Mouse (Mus musculus) urinary bladder, postnatal 25 days (tissue): ENCODE measurements around the gene Slc29a4.

ENCODE experiments used
- DNase-seq: peaks from one replicate; pipeline ENCODE4 v3.0.0; 2022; ENCODE audit warnings: low spot score

The Slc29a4 gene

DNA sequence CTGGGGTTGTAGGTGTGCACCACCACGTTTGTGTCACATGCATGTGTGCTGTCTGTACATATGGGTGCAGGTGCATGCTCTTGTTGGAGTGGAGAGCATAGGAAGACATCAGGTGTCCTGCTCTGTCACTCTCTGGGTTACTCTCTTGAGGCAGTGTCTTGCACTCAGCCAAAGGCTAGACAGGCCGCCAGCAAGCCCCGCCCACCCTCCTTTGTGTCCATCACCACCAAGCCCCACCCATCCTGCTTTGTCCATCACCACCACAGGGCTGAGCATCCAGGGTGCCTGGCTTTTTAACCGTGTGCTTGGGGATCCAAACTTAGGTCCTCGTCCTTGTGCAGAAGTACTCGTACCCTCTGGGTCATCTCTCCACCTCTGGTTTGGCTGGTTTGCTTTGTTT, 3.9 kb downstream of the Slc29a4 start:
- no peak for DNase-seq

DNA sequence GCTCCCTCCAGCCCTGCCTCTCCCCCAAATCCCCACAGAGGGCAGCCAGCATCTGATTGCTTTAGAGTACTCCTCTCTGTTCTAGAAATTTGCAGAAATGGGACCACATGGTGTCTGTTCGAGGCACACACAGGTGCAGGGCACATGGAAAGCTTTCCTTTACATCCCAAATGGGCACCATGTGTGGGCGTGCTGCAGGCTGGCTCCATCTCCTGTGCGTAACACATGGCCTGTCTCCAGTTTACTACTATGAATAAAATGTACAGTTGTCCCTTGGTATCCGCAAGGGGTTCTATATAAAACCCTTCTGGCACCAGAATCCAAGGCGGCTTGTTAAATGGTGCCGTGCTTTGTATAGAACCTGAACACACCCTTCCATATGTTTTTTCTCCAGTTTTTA, 4.6 kb downstream of the Slc29a4 start:
- DNase-seq, result no peak

GRCm38 (mm10) chr5:142697742-142698141, 5.4 kb downstream of the Slc29a4 start:
- no peak for DNase-seq

GRCm38 (mm10) chr5:142700842-142701589, 8.7 kb downstream of the Slc29a4 start:
- no peak for DNase-seq

GRCm38 (mm10) chr5:142701651-142702510, 9.6 kb downstream of the Slc29a4 start:
- DNase-seq, result no peak

DNA sequence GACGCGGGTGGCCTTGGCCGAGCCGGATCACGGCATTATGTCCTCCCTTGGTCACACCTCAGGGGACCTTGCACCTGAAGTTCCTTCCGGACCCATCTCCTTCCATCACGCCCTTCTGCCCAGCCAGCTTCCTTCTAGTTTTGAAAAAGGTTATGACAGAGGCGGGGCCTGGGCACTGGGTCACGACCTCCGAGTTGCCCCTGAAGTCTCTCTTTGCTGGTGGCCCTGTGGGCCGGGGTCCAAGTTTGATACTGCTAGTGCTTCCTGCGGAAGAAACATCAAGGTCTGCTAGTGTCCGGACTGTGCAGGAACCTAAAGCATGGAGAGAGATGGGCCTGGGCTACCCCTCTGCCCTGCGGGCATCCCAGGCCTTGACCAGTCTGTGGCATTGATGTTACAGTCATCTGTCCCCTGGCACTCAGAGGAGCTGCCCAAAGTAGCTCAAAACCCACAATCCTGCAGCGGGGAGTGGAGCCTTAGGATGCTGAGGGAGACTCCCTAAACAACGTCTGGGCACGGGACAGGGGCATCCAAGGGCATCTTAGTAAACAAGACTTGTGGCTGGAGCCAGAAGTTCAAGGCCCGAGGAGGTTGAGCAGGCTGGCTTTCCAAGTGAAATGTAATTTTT, 10.3 kb downstream of the Slc29a4 start:
- no peak for DNase-seq

DNA sequence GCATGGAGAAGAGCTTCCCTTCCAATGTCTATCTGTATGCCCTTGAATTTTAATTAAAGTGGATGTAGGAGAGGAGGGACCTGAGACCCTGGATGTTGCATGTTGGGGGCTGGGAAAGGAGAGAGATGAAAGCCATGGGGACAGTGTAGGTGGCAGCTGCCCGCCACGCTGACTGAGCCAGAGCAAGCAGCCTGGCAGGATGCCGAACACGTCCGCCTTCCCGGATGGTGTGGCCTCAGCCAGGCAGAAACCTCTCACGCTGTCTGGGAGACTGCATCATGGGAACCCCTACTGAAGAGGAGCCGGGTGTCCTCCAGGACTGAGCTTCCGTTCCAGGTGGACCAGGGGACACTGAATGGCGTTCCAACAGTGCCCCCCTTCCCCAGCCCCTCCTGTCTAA, 11.3 kb downstream of the Slc29a4 start:
- no peak for DNase-seq

- DNase-seq, result no peak
These were observed 15.4 kb downstream of the Slc29a4 start for GRCm38 (mm10) chr5:142707709-142708108.

GRCm38 (mm10) chr5:142709436-142709835, 17.1 kb downstream of the Slc29a4 start:
- DNase-seq, result no peak

DNA sequence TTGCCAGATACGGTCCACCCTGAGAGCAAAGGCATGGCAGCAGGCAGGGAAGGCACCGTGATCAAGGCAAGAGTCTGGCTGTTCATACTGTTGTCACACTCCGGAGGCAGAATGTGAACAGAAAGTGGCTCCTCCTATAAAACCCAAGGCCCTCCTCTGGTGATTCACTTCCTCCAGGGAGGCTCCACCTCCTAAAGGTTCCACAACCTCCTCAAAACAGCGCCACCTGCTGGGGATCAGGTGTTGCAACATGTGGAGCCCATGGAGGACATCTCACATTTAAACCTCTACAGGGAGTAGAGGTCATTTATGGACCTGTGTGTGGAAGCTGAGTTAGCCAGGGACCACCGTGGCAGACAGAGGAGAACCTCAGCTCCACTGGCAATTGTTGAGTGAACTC, 20.1 kb downstream of the Slc29a4 start:
- DNase-seq, result no peak

DNA sequence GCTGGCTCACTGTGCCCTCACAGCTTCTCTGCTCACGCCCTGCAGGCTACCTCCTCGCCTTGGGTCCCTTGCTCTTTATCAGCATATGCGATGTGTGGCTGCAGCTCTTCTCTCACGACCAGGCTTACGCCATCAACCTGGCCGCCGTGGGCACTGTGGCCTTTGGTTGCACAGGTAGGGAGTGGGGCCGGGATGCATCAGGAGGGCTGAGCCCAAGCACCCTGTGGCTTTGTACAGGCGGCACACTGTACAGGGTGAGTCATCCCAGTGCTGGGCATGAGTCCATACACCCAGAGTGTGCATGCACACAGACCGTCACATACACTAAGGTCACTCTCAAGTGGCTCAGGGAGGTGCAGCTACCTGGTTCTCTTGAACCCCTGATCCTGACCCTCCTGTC, 21.7 kb downstream of the Slc29a4 start:
- DNase-seq, result no peak

DNA sequence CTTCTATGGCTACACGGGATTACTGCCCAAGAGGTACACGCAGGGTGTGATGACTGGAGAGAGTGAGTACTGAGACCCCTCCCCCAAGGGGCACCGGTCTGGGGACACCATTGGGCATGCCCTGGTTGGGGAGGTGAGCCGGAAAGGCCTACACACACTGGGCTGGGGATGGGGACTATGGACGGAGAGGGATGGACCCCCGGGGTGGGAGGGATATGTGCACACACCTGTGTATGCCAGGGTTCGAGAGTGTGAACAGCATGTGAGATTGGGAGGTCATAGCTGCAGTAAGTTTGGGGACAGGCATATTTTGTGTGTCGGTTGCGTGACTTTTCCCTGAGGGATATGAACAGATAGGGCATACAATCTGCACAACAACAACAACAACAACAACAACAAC, 22.7 kb downstream of the Slc29a4 start:
- DNase-seq, result no peak

- DNase-seq, result no peak
These were observed 23.7 kb downstream of the Slc29a4 start for GRCm38 (mm10) chr5:142716056-142716455.

- peak; percentile 90 for DNase-seq
These were observed 25.7 kb downstream of the Slc29a4 start for GRCm38 (mm10) chr5:142718037-142718436.

- DNase-seq, result no peak
These were observed 26.2 kb downstream of the Slc29a4 start for GRCm38 (mm10) chr5:142718486-142718885.

- no peak for DNase-seq
These were observed 27.6 kb downstream of the Slc29a4 start for GRCm38 (mm10) chr5:142719897-142720296.

- DNase-seq, result peak; percentile 54
These were observed 31.3 kb downstream of the Slc29a4 start for GRCm38 (mm10) chr5:142723520-142724133.

GRCm38 (mm10) chr5:142724265-142724664, 32.0 kb downstream of the Slc29a4 start:
- DNase-seq, result no peak

GRCm38 (mm10) chr5:142726748-142727147, 34.4 kb downstream of the Slc29a4 start:
- DNase-seq, result no peak

GRCm38 (mm10) chr5:142728301-142728700, 36.0 kb downstream of the Slc29a4 start:
- no peak for DNase-seq

GRCm38 (mm10) chr5:142730295-142730694, 38.0 kb downstream of the Slc29a4 start:
- no peak for DNase-seq

- no peak for DNase-seq
These were observed 39.6 kb downstream of the Slc29a4 start for GRCm38 (mm10) chr5:142731916-142732315.
